8 mouse cellular contexts compared by ENCODE assay signal in genomic region chr4:133493895-133494294, GRCm38 (mm10). TPM values are rescaled to one million over a fixed set of nuclear protein-coding genes. Genes with fewer than 3 reads are reported as not detected.
A peak's percentile ranks its signal among the peaks of the same experiment; 100 is the strongest.
DNase-seq lines count a peak whose midpoint lies in the region; ATAC-seq and TF ChIP-seq lines count a peak whose summit lies in the region.

No protein-coding gene starts in this region.

- TF ChIP-seq POLR2A in embryonic fibroblast, embryonic 13.5 days (IDR thresholded peaks at IDR 0.05; ENCODE audit: low read depth, low read length) = no peak

- no peaks in the 10 kb centered on the region for H3K36me3 ChIP-seq in intestine, postnatal 0 days (ENCODE audit: control insufficient read depth, insufficient read depth)
- H3K36me3 ChIP-seq in midbrain, embryonic 13.5 days = no peaks in the 10 kb centered on the region

- 0 out of 2 replicates have a peak overlapping the region, but pooled peaks have one; percentile 13 for H3K9ac ChIP-seq in intestine, postnatal 0 days (ENCODE audit: low read depth, low read length)
- no peak overlapping the region for H3K9ac ChIP-seq in midbrain, embryonic 13.5 days (replicated peaks)

- 14% methylated on average over 9 of the region's 12 CpGs for WGBS in intestine, postnatal 0 days
- 23% methylated on average over 10 of the region's 12 CpGs for WGBS in midbrain, embryonic 13.5 days

- DNase-seq in left cerebral cortex, adult 2 months (ENCODE audit: extremely low spot score in 1 of 2, low spot score in 2 of 2) = no peak
- DNase-seq in left cerebral cortex, adult 18-20 months (ENCODE audit: low spot score in 2 of 2) = no peak
- DNase-seq in urinary bladder, adult 2 months (ENCODE audit: low spot score) = no peak
- DNase-seq in ovary, postnatal 10 days (ENCODE audit: low spot score) = no peak
- DNase-seq in ovary, adult 18-20 months (ENCODE audit: low spot score) = no peak

- ATAC-seq in intestine, postnatal 0 days = no peak; the same call in 1 of the 2 replicates
- no peak for ATAC-seq in midbrain, embryonic 13.5 days

- peak overlapping the region; percentile 39 for H3K4me3 ChIP-seq in left cerebral cortex, adult 2 months
- no peak overlapping the region for H3K4me3 ChIP-seq in embryonic fibroblast, embryonic 13.5 days (ENCODE audit: insufficient read depth, low read length)
- peak overlapping the region; percentile 30 for H3K4me3 ChIP-seq in intestine, postnatal 0 days (ENCODE audit: low read depth, low read length)
- H3K4me3 ChIP-seq in midbrain, embryonic 13.5 days (replicated peaks) = peak overlapping the region; percentile 26; the same call in 1 of the 2 replicates

- TF ChIP-seq CTCF in left cerebral cortex, adult 2 months (IDR thresholded peaks at IDR 0.05) = no peak
- no peak for TF ChIP-seq CTCF in embryonic fibroblast, embryonic 13.5 days (IDR thresholded peaks at IDR 0.05; ENCODE audit: borderline replicate concordance, insufficient read depth, low read length)
- no peak for TF ChIP-seq CTCF in intestine, postnatal 0 days (IDR thresholded peaks at IDR 0.05; ENCODE audit: low read depth)

- intact Hi-C loops in left cerebral cortex, adult 2 months (cut with DNase I) = loop anchor here (1.0 kb wide), 1 partner anchor 15 kb away; no protein-coding TSS in a partner anchor

- no peaks in the 10 kb centered on the region for H3K9me3 ChIP-seq in intestine, postnatal 0 days (ENCODE audit: control insufficient read depth)
- no peaks in the 10 kb centered on the region for H3K9me3 ChIP-seq in midbrain, embryonic 13.5 days

- peak overlapping the region; percentile 69 for H3K4me2 ChIP-seq in intestine, postnatal 0 days (replicated peaks; ENCODE audit: low read depth)
- H3K4me2 ChIP-seq in midbrain, embryonic 13.5 days (replicated peaks) = peak overlapping the region; percentile 50

- peaks cover 11% of the 10 kb centered on the region for H3K4me1 ChIP-seq in embryonic fibroblast, embryonic 13.5 days (ENCODE audit: control insufficient read depth, insufficient read depth, low read length)
- 0 out of 2 replicates have a peak, but pooled peaks cover 3% of the 10 kb centered on the region for H3K4me1 ChIP-seq in intestine, postnatal 0 days (replicated peaks; ENCODE audit: control insufficient read depth, insufficient read depth, low read length)
- peaks cover 16% of the 10 kb centered on the region for H3K4me1 ChIP-seq in midbrain, embryonic 13.5 days (replicated peaks)

- H3K27ac ChIP-seq in left cerebral cortex, adult 2 months = no peak overlapping the region
- peak overlapping the region; percentile 11 for H3K27ac ChIP-seq in embryonic fibroblast, embryonic 13.5 days (ENCODE audit: insufficient read depth, low read length)
- peak overlapping the region; percentile 67 for H3K27ac ChIP-seq in intestine, postnatal 0 days (ENCODE audit: low read depth, low read length)
- no peak overlapping the region for H3K27ac ChIP-seq in midbrain, embryonic 13.5 days

- peaks cover 38% of the 10 kb centered on the region for H3K27me3 ChIP-seq in intestine, postnatal 0 days (replicated peaks; ENCODE audit: control insufficient read depth, insufficient read depth, low read length)
- H3K27me3 ChIP-seq in midbrain, embryonic 13.5 days = peaks cover 59% of the 10 kb centered on the region

RNA-seq across cellular contexts. Expression of gene Trnp1, which starts 4.5 kb away (rescaled TPM):
- 100 to 1,000 TPM; 156 to 160 TPM for total RNA-seq in left cerebral cortex, adult 2 months (2021)
- 100 to 1,000 TPM; 164 to 182 TPM for total RNA-seq in left cerebral cortex, adult 18-20 months (2021)
- polyA plus RNA-seq in embryonic fibroblast, embryonic 13.5 days (2011; ENCODE audit: insufficient read length, low read depth, missing spikeins) = 32.3 and 37.4 TPM in 2 replicates
- 2.5 and 2.9 TPM in 2 replicates for polyA plus RNA-seq in intestine, postnatal 0 days (2015; fragmentation: Nextera tagmentation; extraction: Ambion mirVana)
- 1.2 and 1.9 TPM in 2 replicates for polyA plus RNA-seq in midbrain, embryonic 13.5 days (2015; fragmentation: Nextera tagmentation; extraction: Ambion mirVana)
- polyA plus RNA-seq in urinary bladder, adult 2 months (2012; rRNA removed) = 25.1 and 49.7 TPM in 2 replicates

RNA-seq across cellular contexts. Expression of gene Tent5b, which starts 14.0 kb away (rescaled TPM):
- total RNA-seq in left cerebral cortex, adult 2 months (2021) = not detected
- under 1 TPM in 1 of 2 experiments, not detected in 1; 0.14 TPM for total RNA-seq in left cerebral cortex, adult 18-20 months (2021)
- polyA plus RNA-seq in embryonic fibroblast, embryonic 13.5 days (2011; ENCODE audit: insufficient read length, low read depth, missing spikeins) = 9.1 and 13.3 TPM in 2 replicates
- polyA plus RNA-seq in intestine, postnatal 0 days (2015; fragmentation: Nextera tagmentation; extraction: Ambion mirVana) = 1.3 and 1.8 TPM in 2 replicates
- 0.17 and 0.31 TPM in 2 replicates for polyA plus RNA-seq in midbrain, embryonic 13.5 days (2015; fragmentation: Nextera tagmentation; extraction: Ambion mirVana)
- polyA plus RNA-seq in urinary bladder, adult 2 months (2012; rRNA removed) = 26.0 and 32.2 TPM in 2 replicates

RNA-seq across cellular contexts. Expression of gene Kdf1, which starts 24.9 kb away (rescaled TPM):
- under 1 TPM in 1 of 2 experiments, not detected in 1; 0.28 TPM for total RNA-seq in left cerebral cortex, adult 2 months (2021)
- total RNA-seq in left cerebral cortex, adult 18-20 months (2021) = under 1 TPM; 0.42 to 0.54 TPM
- polyA plus RNA-seq in embryonic fibroblast, embryonic 13.5 days (2011; ENCODE audit: insufficient read length, low read depth, missing spikeins) = not detected in 2 replicates
- 50.6 and 53.2 TPM in 2 replicates for polyA plus RNA-seq in intestine, postnatal 0 days (2015; fragmentation: Nextera tagmentation; extraction: Ambion mirVana)
- polyA plus RNA-seq in midbrain, embryonic 13.5 days (2015; fragmentation: Nextera tagmentation; extraction: Ambion mirVana) = 0.15 and 0.24 TPM in 2 replicates
- 7.6 and 10.0 TPM in 2 replicates for polyA plus RNA-seq in urinary bladder, adult 2 months (2012; rRNA removed)

RNA-seq across cellular contexts. Expression of gene Nudc, which starts 51.9 kb away (rescaled TPM):
- 100 to 1,000 TPM; 143 to 156 TPM for total RNA-seq in left cerebral cortex, adult 2 months (2021)
- 100 to 1,000 TPM; 148 to 156 TPM for total RNA-seq in left cerebral cortex, adult 18-20 months (2021)
- 84.2 and 89.6 TPM in 2 replicates for polyA plus RNA-seq in embryonic fibroblast, embryonic 13.5 days (2011; ENCODE audit: insufficient read length, low read depth, missing spikeins)
- 125 and 138 TPM in 2 replicates for polyA plus RNA-seq in intestine, postnatal 0 days (2015; fragmentation: Nextera tagmentation; extraction: Ambion mirVana)
- polyA plus RNA-seq in midbrain, embryonic 13.5 days (2015; fragmentation: Nextera tagmentation; extraction: Ambion mirVana) = 256 and 272 TPM in 2 replicates
- polyA plus RNA-seq in urinary bladder, adult 2 months (2012; rRNA removed) = 107 and 117 TPM in 2 replicates

RNA-seq across cellular contexts. Expression of gene Nr0b2, which starts 59.3 kb away (rescaled TPM):
- total RNA-seq in left cerebral cortex, adult 2 months (2021) = not detected
- total RNA-seq in left cerebral cortex, adult 18-20 months (2021) = not detected
- polyA plus RNA-seq in embryonic fibroblast, embryonic 13.5 days (2011; ENCODE audit: insufficient read length, low read depth, missing spikeins) = not detected in 2 replicates
- 25.6 and 34.8 TPM in 2 replicates for polyA plus RNA-seq in intestine, postnatal 0 days (2015; fragmentation: Nextera tagmentation; extraction: Ambion mirVana)
- not detected in 2 replicates for polyA plus RNA-seq in midbrain, embryonic 13.5 days (2015; fragmentation: Nextera tagmentation; extraction: Ambion mirVana)
- not detected in 2 replicates for polyA plus RNA-seq in urinary bladder, adult 2 months (2012; rRNA removed)

Comparison
In these comparisons a context has a peak if more than half of its experiments do, and no peak if none do; other contexts are left out.
1. H3K27ac ChIP-seq: peak in embryonic fibroblast, embryonic 13.5 days (single experiment) and intestine, postnatal 0 days (single experiment); none in left cerebral cortex, adult 2 months (single experiment) and midbrain, embryonic 13.5 days (single experiment).